Mouse (Mus musculus) ES-Bruce4 (cell line): ENCODE measurements around the gene Fig4. TPM values are rescaled to one million over a fixed set of nuclear protein-coding genes. Genes with fewer than 3 reads are reported as not detected.

ENCODE experiments used
- H3K27ac ChIP-seq: 2 replicates; pipeline ENCODE4 v1.5.1; 2012; ENCODE audit warnings: low read length, inconsistent platforms; ENCODE audit not compliant: insufficient read depth
- H3K27me3 ChIP-seq: 2 replicates; pipeline ENCODE4 v1.6.1; 2012; ENCODE audit warnings: mild to moderate bottlenecking, low read length, inconsistent platforms; ENCODE audit not compliant: control insufficient read depth, poor library complexity, insufficient read depth, severe bottlenecking
- H3K36me3 ChIP-seq: 2 replicates; pipeline ENCODE4 v1.6.1; 2012; ENCODE audit warnings: inconsistent platforms, mild to moderate bottlenecking, low read length, moderate library complexity; ENCODE audit not compliant: control insufficient read depth, poor library complexity, insufficient read depth, severe bottlenecking
- H3K4me1 ChIP-seq: one replicate; pipeline ENCODE4 v1.8.1; 2011; ENCODE audit warnings: low read length; ENCODE audit not compliant: control insufficient read depth, insufficient read depth
- H3K4me3 ChIP-seq: 2 replicates; pipeline ENCODE4 v1.5.1; 2011; ENCODE audit warnings: low read depth, mild to moderate bottlenecking, low read length
- H3K9ac ChIP-seq: 2 replicates; pipeline ENCODE4 v1.6.1; 2012; ENCODE audit warnings: low read depth, mild to moderate bottlenecking, inconsistent platforms; ENCODE audit not compliant: poor library complexity, severe bottlenecking
- H3K9me3 ChIP-seq: replicated peaks from 2 replicates; pipeline ENCODE4 v1.6.1; 2012; ENCODE audit warnings: mild to moderate bottlenecking, low read length, inconsistent platforms; ENCODE audit not compliant: control insufficient read depth, poor library complexity, insufficient read depth, severe bottlenecking
- CTCF ChIP-seq: IDR thresholded peaks from one replicate; pipeline ENCODE4 v1.8.1; 2011; ENCODE audit warnings: low read depth, low read length
- EP300 ChIP-seq: IDR thresholded peaks from 2 replicates; pipeline ENCODE4 v1.6.1; 2011; ENCODE audit warnings: low read depth, low read length; ENCODE audit not compliant: insufficient read depth
- POLR2A ChIP-seq: IDR thresholded peaks from one replicate; pipeline ENCODE4 v1.8.1; 2011; ENCODE audit warnings: low read length; ENCODE audit not compliant: insufficient read depth
- polyA plus RNA-seq: library from polyadenylated mRNA; stranded (reverse); fragments of >200 nt; gene quantifications from 2 replicates; pipeline ENCODE4 v1.2.4, GENCODE M21; 2011; ENCODE audit warnings: low read depth; ENCODE audit not compliant: missing spikeins, insufficient read depth, insufficient read length

Gene Fig4
- polyA plus RNA-seq, 1 experiment = 23.6 TPM

DNA sequence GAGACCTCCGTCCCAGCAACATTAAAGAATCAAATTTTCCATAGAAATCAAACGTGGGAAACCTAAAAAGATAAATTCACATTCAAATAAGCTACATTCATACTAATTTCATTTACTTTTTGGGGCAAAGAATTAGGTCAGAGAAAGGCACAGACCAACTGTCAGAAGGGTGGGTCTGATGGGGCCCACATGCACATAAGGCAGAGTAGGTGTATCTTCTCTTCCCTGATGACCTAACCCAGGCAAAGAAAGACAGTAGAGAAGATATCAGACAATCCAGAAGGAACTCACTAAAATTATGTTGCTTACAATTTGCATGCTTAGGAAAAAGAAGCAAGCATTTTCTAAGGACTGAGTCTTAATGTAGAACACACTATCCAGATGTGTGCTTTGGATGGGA, 67.9 kb downstream of the Fig4 start:
- H3K27ac ChIP-seq = no peak overlapping the region
- no peak overlapping the region for H3K4me3 ChIP-seq
- no peaks in the 10 kb centered on the region for H3K36me3 ChIP-seq
- no peaks in the 10 kb centered on the region for H3K9me3 ChIP-seq
- H3K27me3 ChIP-seq = no peaks in the 10 kb centered on the region
- H3K4me1 ChIP-seq = no peaks in the 10 kb centered on the region
- no peak overlapping the region for H3K9ac ChIP-seq
- TF ChIP-seq POLR2A = no peak
- no peak for TF ChIP-seq CTCF
- TF ChIP-seq EP300 = no peak

DNA sequence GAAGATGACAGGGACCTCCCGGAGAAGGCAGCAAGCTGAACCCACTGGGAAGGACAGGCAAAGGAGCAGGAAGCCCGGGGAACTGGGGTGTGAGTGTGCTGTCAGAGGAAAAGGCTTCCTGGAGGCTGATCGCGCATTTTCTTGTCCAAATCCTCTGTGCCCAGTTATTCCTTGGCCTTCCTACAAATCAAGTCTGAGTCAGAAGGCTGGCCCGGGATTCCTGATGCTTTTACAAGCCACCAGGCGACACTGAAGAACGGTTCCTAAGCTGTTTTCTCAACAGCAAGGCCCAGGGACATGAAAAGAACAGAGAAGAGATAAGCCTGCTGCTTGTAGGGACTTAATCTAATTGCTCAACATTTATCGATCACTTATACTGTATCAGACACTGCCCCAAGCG, 68.5 kb downstream of the Fig4 start:
- Histone ChIP-seq H3K4me1 (no peaks in the 10 kb centered on the region), H3K9ac (no peak overlapping the region), H3K36me3 (no peaks in the 10 kb centered on the region), H3K9me3 (no peaks in the 10 kb centered on the region), H3K27ac (no peak overlapping the region), H3K4me3 (no peak overlapping the region), H3K27me3 (no peaks in the 10 kb centered on the region)
- TF ChIP-seq EP300 (no peak), POLR2A (no peak), CTCF (no peak)

- Histone ChIP-seq H3K4me3 (no peak overlapping the region), H3K9ac (no peak overlapping the region), H3K27me3 (no peaks in the 10 kb centered on the region), H3K27ac (no peak overlapping the region), H3K4me1 (no peaks in the 10 kb centered on the region), H3K36me3 (no peaks in the 10 kb centered on the region), H3K9me3 (no peaks in the 10 kb centered on the region)
- TF ChIP-seq EP300 (no peak), CTCF (no peak), POLR2A (no peak)
These were observed 69.9 kb downstream of the Fig4 start for GRCm38 (mm10) chr10:41233140-41233539.

DNA sequence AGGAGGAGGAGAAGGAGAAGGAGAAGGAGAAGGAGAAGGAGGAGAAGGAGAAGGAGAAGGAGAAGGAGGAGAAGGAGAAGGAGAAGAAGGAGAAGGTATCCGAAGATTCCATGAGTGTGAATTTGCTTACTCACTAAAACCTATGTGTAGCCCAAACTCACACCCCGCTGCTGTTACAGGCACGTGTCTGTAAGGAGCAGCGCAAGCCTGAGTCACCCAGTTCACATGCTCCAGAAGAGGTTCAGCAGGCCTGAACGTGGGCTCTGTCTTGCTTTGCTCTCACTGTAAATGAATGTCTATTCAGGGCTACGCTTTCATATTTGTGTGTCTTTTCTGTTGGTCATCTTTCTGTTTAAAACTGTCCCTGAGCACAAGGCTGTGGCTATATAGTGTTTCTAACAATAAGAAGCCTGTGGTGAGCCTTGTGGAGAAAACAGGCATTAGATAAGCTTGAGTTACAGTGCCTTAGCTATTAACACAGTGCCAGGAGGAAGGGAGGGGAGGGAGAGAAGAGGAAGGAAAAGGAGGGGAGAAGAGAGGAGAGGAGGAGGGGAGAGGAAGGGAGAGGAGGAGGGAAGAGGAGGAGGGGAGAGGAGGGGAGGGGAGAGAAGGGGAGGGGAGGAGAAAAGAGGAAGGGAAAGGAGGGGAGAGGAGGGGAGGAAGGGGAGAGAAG, 71.8 kb downstream of the Fig4 start:
- no peak overlapping the region for H3K4me3 ChIP-seq
- H3K4me1 ChIP-seq = no peaks in the 10 kb centered on the region
- no peak overlapping the region for H3K27ac ChIP-seq
- no peak for TF ChIP-seq EP300
- no peak for TF ChIP-seq CTCF
- no peak for TF ChIP-seq POLR2A
- H3K36me3 ChIP-seq = peaks cover 3% of the 10 kb centered on the region; the same call in 1 of the 2 replicates
- no peaks in the 10 kb centered on the region for H3K9me3 ChIP-seq
- H3K9ac ChIP-seq = no peak overlapping the region
- H3K27me3 ChIP-seq = no peaks in the 10 kb centered on the region

GRCm38 (mm10) chr10:41227626-41228025, 75.4 kb downstream of the Fig4 start:
- Histone ChIP-seq H3K4me3 (no peak overlapping the region), H3K9me3 (no peaks in the 10 kb centered on the region), H3K4me1 (no peaks in the 10 kb centered on the region), H3K27ac (no peak overlapping the region), H3K27me3 (no peaks in the 10 kb centered on the region), H3K9ac (no peak overlapping the region), H3K36me3 (peaks cover 3% of the 10 kb centered on the region; the same call in 1 of the 2 replicates)
- TF ChIP-seq EP300 = no peak
- TF ChIP-seq CTCF = no peak
- TF ChIP-seq POLR2A = no peak

GRCm38 (mm10) chr10:41223499-41223898, 79.6 kb downstream of the Fig4 start:
- no peaks in the 10 kb centered on the region for H3K27me3 ChIP-seq
- peaks cover 3% of the 10 kb centered on the region; the same call in 1 of the 2 replicates for H3K36me3 ChIP-seq
- H3K9ac ChIP-seq = no peak overlapping the region
- no peak overlapping the region for H3K27ac ChIP-seq
- H3K9me3 ChIP-seq = no peaks in the 10 kb centered on the region
- H3K4me1 ChIP-seq = no peaks in the 10 kb centered on the region
- no peak overlapping the region for H3K4me3 ChIP-seq
- TF ChIP-seq CTCF (no peak), EP300 (no peak), POLR2A (no peak)
